Mouse (Mus musculus): Measurements from ENCODE around the gene Sp3.

GRCm38 (mm10) chr2:72979659-72980071 is 581 bp downstream of the Sp3 start:
- no peak for TF ChIP-seq USF1 (IDR thresholded peaks at IDR 0.05; ENCODE audit: low read depth)
- TF ChIP-seq POLR2A (IDR thresholded peaks at IDR 0.05; ENCODE audit: insufficient read length, low read depth) = peak; percentile 43
- no peak for TF ChIP-seq MAX (IDR thresholded peaks at IDR 0.05; ENCODE audit: low read depth)
- TF ChIP-seq TCF12 (IDR thresholded peaks at IDR 0.05; ENCODE audit: insufficient read depth, poor library complexity, severe bottlenecking) = no peak
- no peak for TF ChIP-seq MYOD1 (IDR thresholded peaks at IDR 0.05; ENCODE audit: control insufficient read depth in 1 of 3, insufficient read length in 2 of 3, low read depth in 2 of 3)
- no peak for TF ChIP-seq E2F4 (IDR thresholded peaks at IDR 0.05; ENCODE audit: insufficient read depth)
- TF ChIP-seq CEBPB (IDR thresholded peaks at IDR 0.05; ENCODE audit: insufficient read depth, poor library complexity, severe bottlenecking) = no peak
- no peak for TF ChIP-seq REST (IDR thresholded peaks at IDR 0.05; ENCODE audit: insufficient read depth, insufficient read length)
- TF ChIP-seq POLR2AphosphoS2 (IDR thresholded peaks at IDR 0.05; ENCODE audit: insufficient read length, low read depth) = peak; percentile 81
- TF ChIP-seq SRF (IDR thresholded peaks at IDR 0.05; ENCODE audit: control insufficient read depth, insufficient read length, low read depth) = no peak
- TF ChIP-seq TCF3 (IDR thresholded peaks at IDR 0.05; ENCODE audit: insufficient read length, low read depth) = peak; percentile 2
